Mouse (Mus musculus) embryonic fibroblast, embryonic 13.5 days (primary cell): ENCODE data around the gene Krt15.

Source experiments
- CTCF ChIP-seq: IDR thresholded peaks from 2 replicates; pipeline ENCODE4 v1.5.1; 2011; ENCODE audit warnings: mild to moderate bottlenecking, control low read depth, low read length, moderate library complexity, borderline replicate concordance; ENCODE audit not compliant: insufficient read depth
- POLR2A ChIP-seq: IDR thresholded peaks from 2 replicates; pipeline ENCODE4 v1.6.1; 2011; ENCODE audit warnings: low read depth, mild to moderate bottlenecking, control low read depth, low read length, moderate library complexity

DNA sequence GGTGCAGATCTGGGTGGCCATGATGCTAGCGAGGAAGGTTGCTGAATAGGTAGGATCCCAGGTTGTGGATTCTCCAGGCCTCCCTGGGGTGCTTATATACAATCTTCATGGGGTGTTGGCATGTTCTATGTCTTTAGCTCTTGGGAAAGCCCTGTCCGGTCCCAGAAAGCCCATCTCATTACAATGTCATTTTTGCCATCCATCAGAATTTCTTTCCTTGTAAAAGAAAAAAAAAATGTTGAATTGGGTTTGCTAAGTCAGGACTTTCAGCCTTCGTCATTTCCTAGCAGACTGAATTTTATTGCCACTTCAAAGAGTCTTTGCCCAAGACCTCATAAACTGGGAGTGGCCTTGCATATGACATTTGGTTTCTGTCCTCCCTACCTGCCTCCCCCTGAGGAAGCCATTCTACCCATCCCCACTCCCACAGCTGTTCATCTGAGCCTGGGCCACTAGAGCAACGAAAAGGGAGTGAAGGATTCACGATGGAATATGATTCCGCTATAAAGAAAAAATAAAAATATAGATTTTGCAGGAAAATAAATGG, 30.1 kb downstream of the Krt15 start, which contains the start of gene Krt36:
- no peak for TF ChIP-seq POLR2A
- TF ChIP-seq CTCF, result no peak
